Mouse (Mus musculus) layer of hippocampus, adult 9-11 months (tissue): ENCODE results near the gene C2cd6.
A peak's percentile ranks its signal among the peaks of the same experiment; 100 is the strongest.

ENCODE experiments used
- DNase-seq: peaks from one replicate; pipeline ENCODE4 v3.0.0; 2022

C2cd6 gene

DNA sequence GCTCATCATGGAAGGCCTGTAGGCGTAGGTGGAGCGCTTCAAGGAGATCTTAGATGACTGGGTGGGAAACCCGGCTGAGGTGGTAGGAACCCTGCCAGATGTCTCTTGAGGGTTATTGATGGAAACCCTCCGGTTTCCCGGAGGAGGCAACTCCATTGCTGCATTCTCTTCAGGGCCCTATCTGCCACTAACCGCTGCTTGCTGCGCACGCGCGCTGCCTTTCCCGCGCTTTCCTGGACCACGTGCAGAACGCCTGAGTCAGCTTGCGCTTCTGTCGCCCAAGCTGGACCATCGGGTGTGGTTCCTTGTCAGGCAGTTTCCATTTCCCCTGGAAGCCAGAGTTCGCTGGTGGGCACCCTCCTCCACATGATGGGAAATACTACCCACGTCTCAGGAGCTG lies at the start of gene C2cd6:
Gene C2cd6 (minus strand): TSS at position 196 of the 400 bp plus-strand sequence.
- no peak for DNase-seq

DNA sequence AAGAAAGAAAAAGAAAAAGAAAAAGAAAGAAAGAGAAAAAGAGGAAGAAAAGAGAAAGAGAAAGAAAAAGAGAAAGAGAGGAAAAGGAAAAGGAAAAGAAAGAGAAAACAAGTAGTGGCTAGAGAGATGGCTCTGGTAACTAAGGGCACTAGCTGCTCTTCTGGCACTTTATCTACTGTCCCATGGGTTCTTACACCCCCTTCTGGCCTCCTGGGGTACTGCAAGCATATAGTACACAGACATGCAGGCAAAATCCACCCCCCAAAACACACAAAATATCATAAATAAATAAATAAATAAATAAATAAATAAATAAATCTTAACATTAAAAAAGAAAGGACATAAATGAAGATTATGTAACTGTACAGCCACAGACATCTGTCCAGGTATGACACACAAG lies 48.1 kb upstream of the C2cd6 start:
- no peak for DNase-seq

DNA sequence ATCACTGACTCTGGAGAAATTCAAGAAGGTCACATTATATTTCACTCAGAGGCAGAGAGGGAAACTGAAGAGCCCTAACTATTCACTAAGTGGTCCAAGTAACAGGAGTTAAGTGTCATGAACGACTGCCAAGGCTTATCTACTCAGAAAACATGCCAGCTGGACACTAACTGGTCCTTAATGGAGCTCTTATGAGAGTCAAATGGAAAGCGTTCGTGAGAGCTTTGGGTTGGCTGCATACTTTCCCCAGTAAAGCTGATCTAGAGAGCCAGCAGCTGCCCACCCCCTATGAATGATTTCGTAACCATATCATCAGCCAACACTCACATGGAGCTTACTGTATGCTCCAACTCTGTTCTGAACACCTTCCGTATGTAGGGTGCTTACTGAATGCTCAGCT lies 39.7 kb upstream of the C2cd6 start:
- no peak for DNase-seq

DNA sequence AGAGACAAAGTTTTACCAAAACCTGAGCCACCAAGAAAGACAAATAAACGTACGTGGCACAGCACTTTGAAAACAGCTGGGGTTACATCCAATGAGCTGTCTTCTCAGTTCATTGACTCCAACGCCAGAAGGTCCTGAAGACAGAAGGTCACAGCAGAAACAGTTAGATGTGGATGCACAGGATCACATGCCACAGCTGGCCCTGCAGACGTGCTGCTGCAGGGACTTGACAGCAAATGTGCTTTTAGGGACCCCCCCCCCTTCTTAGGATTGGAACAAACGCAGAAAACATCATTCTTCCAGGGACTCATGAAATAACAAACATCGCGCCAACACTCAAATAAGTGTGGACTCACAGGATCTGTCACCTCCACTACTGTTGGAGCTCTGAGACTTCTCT lies 34.2 kb upstream of the C2cd6 start:
- DNase-seq: no peak

DNA sequence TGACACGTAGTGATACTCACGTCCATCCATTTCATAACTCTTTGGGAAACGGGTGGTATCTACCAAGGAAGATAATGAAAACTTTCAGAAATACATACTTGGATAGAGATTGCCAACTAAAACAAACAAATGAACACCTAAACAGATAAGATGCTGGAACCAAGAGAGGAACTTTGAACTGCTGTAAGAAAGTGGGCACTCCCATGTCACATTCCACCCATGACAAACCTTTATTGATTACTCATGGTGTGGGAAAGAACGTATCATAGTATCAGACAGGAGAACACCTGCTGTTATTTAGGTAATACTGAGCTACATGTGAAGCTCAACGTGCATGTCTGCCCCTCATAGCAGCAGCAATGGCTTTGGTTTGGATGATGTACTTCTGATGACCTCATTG lies 30.9 kb upstream of the C2cd6 start:
- no peak for DNase-seq

DNA sequence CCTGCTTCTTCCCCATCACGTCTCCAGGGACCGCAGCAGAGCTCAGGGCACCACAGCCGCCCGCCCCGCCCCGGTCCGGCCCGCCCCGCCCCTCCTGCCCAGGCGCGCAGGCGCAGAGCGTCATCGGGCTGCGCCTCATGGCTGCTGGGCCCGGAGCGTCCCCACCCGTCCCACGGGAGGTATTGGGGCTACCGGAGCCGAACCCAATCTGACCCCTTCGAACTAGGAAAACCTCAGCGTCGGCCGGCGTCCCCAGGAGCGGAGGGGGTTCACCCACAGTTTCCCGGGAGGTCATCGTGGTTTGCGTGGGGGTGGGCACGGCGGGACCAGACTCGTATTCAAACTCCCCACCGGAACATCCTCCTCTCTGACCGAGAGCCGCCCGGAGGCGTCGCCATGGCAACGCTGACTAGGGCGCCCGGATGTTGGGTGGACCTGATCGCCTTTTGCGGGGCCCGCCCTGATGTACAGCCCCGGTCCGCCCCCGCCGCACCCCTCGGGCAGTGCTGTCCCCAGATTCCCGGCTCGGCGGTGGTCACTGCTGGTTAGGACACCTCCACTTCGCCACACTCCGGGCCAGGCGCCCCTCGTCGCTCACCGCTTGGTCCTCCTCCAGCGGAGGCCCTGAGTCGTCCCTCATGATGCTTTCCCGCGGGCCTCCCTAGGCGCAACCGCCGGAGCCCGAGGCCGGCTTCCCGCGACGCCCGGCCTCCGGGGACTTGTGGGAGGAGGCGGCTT lies 25.2 kb upstream of the C2cd6 start, which contains the start of gene Tmem237:
Gene Tmem237 (minus strand): TSS at position 689 of the 738 bp plus-strand sequence.
- peak; percentile 95 for DNase-seq

DNA sequence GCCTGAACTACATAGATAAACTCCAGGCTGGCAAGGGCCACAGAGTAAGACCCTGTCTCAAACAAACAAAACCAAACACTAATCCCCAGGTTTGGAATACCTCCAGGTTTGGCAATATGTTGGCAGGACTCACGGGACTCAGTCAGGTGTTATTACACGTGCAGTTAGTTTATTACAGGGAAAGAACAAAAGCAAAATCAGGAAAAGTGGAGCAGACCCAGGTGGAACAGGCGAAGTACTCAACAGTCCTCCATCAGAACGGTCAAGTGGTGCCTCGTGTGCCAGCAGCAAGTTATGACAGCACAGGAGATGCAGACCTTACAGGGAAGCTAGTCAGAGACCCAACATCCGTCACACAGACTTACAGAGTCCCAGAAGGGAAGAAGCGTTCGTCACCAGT lies 15.8 kb upstream of the C2cd6 start:
- no peak for DNase-seq

DNA sequence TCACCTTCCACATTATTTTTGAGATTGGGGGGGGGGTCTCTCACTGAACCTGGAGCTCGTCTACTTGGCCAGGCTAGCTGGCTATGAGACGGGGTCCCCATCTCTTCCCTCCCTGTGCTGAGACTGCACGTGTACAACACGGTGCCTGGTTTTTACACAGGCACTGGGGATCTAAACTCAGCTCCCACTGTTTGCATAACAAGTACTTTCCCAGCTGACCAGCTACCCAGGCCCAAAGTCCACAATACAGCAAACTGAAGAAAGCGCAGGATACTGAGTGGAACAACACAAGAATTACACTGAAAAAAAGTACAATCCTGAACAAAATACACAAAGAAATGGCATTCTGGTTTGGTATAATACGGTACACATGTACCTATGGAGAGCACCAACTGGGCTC lies 7.4 kb upstream of the C2cd6 start:
- DNase-seq: no peak

DNA sequence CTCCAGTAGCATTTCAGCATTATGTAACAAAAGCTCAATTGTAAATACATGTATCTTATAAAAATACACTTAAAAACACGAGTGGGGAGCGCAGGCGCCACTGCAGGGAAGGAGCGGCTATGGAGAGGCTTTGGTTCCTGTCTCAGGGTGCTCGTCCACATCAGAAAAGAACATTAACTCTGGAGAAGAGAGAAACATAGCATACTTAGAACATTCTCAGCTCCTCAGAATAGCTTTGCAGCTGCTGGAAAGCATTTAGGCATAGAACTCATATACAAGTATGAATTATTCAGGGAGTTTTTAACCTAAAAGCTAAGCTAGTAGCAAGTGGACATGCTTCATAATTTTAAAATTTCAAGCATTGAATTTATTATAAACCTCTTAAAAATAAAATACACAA lies 6.3 kb upstream of the C2cd6 start:
- DNase-seq: no peak

DNA sequence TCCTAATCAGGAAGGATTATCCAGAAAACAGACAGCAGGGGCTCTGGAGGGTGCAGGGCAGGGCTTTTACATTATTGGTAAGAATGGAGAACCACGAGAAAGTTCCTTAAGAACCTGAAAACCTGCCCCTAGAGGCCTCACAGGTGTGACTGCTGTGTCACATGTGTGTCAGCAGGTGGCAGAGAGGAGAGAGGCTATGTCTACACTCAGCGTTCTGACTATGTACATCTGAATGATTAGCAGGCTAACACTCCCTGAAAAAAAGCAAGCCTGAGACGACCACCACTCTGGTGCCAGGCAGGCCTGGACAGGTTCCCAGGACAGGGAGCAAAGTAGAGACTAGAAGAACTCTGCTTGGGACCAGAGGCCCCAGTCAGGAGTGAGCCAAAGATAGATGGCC lies 23.8 kb downstream of the C2cd6 start:
- DNase-seq: no peak

DNA sequence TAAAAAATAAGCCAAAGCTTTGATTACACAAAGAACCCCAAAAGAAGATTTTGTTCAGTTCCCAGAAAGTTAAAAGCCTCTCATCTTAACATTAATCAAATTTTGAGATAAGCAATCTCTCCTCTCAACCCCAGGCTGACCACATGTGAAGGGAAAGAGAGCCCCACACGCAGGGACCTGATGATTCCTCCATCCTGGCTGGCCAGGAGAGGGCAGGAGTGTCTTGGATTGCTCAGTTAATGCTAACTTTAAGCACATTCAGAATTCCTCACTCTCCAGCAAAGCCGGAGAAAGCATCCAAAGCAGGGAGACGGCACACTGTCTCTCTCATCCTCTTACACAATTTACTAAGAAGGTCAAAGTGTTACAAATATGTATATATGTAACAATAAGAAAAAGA lies 26.7 kb downstream of the C2cd6 start:
- DNase-seq: no peak

DNA sequence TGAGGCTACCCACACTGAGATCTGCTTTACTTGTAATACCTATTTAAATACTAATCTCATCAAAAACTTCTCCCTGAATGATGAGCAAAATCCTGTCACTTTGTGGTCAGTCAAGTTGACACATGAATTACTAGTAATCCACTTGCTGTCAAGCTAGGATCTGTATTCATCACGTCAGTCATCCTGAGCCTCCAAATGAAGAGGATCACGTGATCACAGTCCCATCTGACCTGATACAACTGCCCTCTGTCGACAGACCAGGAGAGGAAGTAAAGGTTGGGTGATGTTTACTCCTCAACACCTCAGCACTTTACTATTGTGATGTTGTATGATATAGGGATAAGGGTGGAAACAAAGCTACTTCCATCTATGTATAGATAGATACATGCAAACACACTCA lies 31.0 kb downstream of the C2cd6 start:
- DNase-seq: no peak

DNA sequence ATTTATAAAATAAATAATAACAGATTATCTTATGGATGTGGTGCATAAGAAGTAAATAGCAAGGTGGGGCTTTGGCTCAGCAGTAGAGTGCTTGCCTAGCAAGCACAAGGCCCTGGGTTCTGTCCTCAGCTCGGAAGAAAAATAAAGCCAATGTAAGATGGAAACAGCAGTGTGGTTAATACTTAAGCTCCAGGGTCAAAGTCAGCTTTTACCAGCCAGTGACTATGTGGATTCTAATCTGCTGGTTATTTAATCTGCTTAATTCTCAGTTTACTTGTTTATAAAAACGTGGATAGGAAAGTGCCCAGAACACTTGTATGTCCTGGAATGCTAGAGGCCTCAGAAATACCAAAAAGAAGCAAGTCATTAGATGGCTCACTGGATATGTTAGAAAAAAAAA lies 37.7 kb downstream of the C2cd6 start:
- DNase-seq: no peak

DNA sequence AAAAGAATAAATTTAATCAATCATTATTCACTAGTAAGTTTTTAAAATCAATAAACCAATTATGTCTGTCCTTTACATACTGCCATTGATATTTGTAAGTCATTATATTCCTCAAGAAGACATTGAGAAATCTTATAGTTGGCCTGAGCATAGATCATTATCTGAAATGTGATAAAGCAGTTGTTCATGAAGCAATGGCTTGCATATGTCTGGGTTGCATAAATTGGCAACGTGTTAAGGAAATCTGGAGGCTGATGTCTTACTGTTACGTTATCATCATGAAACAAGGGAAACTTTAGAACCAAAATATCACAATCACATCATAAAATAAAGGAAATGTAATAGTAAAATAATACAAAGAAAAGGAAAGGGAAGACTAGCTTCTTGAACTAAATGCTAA lies 43.4 kb downstream of the C2cd6 start:
- no peak for DNase-seq

DNA sequence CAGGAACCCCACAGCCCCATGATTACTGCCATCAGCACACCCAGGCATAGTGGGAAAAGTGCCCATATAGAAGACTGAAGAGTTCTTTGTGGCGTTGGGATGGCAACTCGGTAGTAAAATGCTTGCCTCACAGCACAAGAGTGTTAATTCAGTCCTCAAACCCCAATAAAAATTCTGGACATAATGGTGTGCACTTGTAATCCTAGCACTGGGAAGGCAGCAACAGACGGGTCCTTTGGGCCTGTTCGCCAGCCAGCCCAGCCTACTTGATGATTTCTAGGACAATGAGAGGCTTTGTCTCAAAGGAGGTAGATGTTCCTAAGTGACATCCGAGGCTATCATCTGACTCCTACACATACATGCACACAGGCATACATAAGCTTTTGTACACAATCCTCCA lies 57.0 kb downstream of the C2cd6 start:
- DNase-seq: no peak

DNA sequence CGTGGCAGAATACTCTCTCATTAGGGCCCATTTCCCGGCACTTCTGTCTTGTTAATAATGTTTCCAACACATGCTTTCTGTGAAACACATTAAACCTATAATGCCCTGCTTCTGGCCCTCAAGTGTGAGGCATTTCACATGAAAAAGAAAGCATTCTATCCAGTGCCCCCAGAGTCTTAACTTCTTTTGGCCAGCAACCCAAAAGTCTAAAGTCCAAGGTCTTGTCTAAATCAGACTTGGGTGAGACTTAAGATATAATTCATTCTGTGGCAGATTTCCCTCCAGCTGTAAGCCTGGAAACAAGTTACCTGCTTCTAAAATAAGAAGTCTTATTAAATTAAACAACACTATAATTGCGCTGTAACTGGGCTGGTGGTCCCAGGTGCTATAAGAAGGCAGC lies 73.1 kb downstream of the C2cd6 start:
- no peak for DNase-seq

DNA sequence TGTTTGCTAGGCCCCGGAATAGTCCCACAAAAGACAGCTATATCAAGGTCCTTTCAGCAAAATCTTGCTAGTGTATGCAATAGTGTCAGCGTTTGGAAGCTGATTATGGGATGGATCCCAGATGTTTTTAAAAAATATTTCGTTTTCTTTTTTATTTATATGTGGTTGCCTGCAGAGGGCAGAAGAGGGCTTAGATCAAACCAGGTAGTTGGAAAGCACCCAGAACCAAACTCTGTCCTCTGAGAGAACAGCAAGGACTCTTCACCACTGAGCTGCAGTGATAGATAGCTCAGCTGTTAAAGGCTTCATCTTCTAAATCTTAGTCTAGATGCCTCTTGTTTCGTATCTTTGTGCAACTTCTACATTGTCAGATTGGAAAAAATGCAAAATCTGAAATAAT lies 85.5 kb downstream of the C2cd6 start:
- DNase-seq: no peak
